Mouse (Mus musculus) kidney, adult 2 months (tissue): Measurements from ENCODE around the gene Chrm5.

Source experiments
- CTCF ChIP-seq: fragments of 200-500 bp; conservative IDR thresholded peaks from 2 replicates; pipeline ENCODE4 v1.5.1; 2011; ENCODE audit warnings: low read depth, mild to moderate bottlenecking, control low read depth, low read length, moderate library complexity, mixed read lengths; ENCODE audit not compliant: insufficient read depth, insufficient read length
- POLR2A ChIP-seq: fragments of 200-500 bp; IDR thresholded peaks from one replicate; pipeline ENCODE4 v1.6.1; 2011; ENCODE audit warnings: low read depth, low read length, control low read depth

GRCm38 (mm10) chr2:112437589-112437988 lies 43.0 kb downstream of the Chrm5 start:
- no peak for TF ChIP-seq POLR2A
- TF ChIP-seq CTCF: no peak
